ENCODE assay signal across 15 mouse cellular contexts in the genomic region with DNA sequence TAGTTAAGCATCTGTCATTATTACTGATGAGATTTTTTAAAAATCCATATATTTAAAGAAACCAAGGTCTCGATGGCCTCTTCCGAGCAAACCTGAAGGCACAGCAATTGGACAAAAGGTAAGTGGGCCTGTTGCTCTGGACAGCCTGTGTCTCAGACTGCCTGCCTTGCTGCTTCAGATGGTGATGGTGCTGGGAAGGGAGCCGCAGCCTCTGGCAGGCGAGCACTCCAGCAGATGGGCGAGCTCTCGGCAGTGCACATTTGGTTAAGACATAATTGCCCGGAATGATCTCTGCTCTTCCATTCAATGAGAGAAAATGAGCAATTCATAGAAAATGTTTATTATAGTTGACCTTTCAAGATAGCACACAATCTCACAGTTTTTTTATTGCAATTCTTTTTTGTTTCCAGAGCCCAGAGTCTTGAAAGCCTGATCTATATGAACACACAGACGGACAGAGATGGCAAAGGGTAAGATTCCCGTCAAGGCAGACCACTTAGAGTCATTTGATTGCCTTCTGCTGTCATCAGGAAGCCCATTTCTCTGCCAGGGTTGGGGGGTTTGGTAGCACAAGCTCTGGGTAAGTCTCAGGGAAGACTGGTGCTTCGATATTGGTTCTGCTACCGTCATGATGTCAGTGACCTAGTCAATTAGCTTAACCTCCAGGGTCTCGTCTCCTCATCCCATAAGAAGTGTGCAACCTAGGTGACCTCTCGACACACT. TPM values are rescaled to one million over a fixed set of nuclear protein-coding genes. Genes with fewer than 3 reads are reported as not detected.
A peak's percentile ranks its signal among the peaks of the same experiment; 100 is the strongest.
DNase-seq lines count a peak whose midpoint lies in the region; ATAC-seq and TF ChIP-seq lines count a peak whose summit lies in the region.
"Had no signal": no experiment of that assay in that cellular context is flagged by ENCODE, and none has a peak within 500 bp of the region (broad histone marks: within the 10 kb centered on the region; RNA-seq: fewer than 3 reads in every experiment).

No protein-coding gene starts in this region.

- H3K4me2 ChIP-seq in hindbrain, embryonic 16.5 days (ENCODE audit: low read length): no peak overlapping the region
- no peak overlapping the region for H3K4me2 ChIP-seq in hindbrain, embryonic 11.5 days (replicated peaks; ENCODE audit: low read depth, low read length)
- H3K4me2 ChIP-seq in stomach, postnatal 0 days (replicated peaks; ENCODE audit: low read depth): no peak overlapping the region
- H3K4me2 ChIP-seq: liver, embryonic 12.5 days had no signal

- H3K9me3 ChIP-seq in hindbrain, embryonic 16.5 days (ENCODE audit: control insufficient read depth, low read length): no peaks in the 10 kb centered on the region
- no peaks in the 10 kb centered on the region for H3K9me3 ChIP-seq in hindbrain, embryonic 11.5 days (ENCODE audit: control insufficient read depth, low read length)
- H3K9me3 ChIP-seq in stomach, postnatal 0 days (ENCODE audit: control insufficient read depth, low read length): no peaks in the 10 kb centered on the region
- no peaks in the 10 kb centered on the region for H3K9me3 ChIP-seq in midbrain, embryonic 10.5 days (replicated peaks)
- H3K9me3 ChIP-seq: liver, embryonic 12.5 days had no signal

- DNase-seq in hindbrain, embryonic 11.5 days (ENCODE audit: low spot score): no peak
- DNase-seq in cerebellum, adult 11 months: peak; percentile 17
- peak; percentile 20 to 36 for DNase-seq in cerebellum, postnatal 36 days
- peak; percentile 55 to 67 for DNase-seq in layer of hippocampus, postnatal 14 days (ENCODE audit: low spot score in 2 of 2)
- no peak for DNase-seq in stomach, postnatal 0 days (ENCODE audit: low spot score)
- DNase-seq in midbrain, embryonic 10.5 days (ENCODE audit: low spot score): no peak
- no peak for DNase-seq in yolk sac, embryonic 10.5 days (ENCODE audit: low spot score)
- DNase-seq: adrenal gland, adult 2 months; heart, postnatal 36 days; kidney, postnatal 10 days; lung, postnatal 10 days had no signal

- TF ChIP-seq CTCF in stomach, postnatal 0 days (IDR thresholded peaks at IDR 0.05; ENCODE audit: low read depth): no peak

- H3K36me3 ChIP-seq in hindbrain, embryonic 16.5 days (ENCODE audit: control insufficient read depth, insufficient read depth, low read length): no peaks in the 10 kb centered on the region
- no peaks in the 10 kb centered on the region for H3K36me3 ChIP-seq in hindbrain, embryonic 11.5 days (ENCODE audit: control insufficient read depth, insufficient read depth, low read length)
- no peaks in the 10 kb centered on the region for H3K36me3 ChIP-seq in stomach, postnatal 0 days (ENCODE audit: control insufficient read depth, insufficient read depth, low read length)
- H3K36me3 ChIP-seq in midbrain, embryonic 10.5 days: no peaks in the 10 kb centered on the region
- H3K36me3 ChIP-seq: liver, embryonic 12.5 days had no signal

- peak; percentile 61 for ATAC-seq in hindbrain, embryonic 16.5 days
- no peak for ATAC-seq in hindbrain, embryonic 11.5 days (ENCODE audit: low FRiP score)
- ATAC-seq in stomach, postnatal 0 days (ENCODE audit: low FRiP score, low TSS enrichment): no peak
- ATAC-seq: liver, embryonic 12.5 days had no signal

- 79% methylated on average over 13 of the region's 13 CpGs for WGBS in hindbrain, embryonic 16.5 days
- WGBS in hindbrain, embryonic 11.5 days: 87% methylated on average over 13 of the region's 13 CpGs
- 73% methylated on average over 13 of the region's 13 CpGs for WGBS in stomach, postnatal 0 days
- 94% methylated on average over 13 of the region's 13 CpGs for WGBS in midbrain, embryonic 10.5 days

- no peak overlapping the region for H3K9ac ChIP-seq in hindbrain, embryonic 16.5 days (ENCODE audit: low read depth, low read length)
- H3K9ac ChIP-seq in hindbrain, embryonic 11.5 days (ENCODE audit: low read depth, low read length): no peak overlapping the region
- no peak overlapping the region for H3K9ac ChIP-seq in stomach, postnatal 0 days (ENCODE audit: low read length)
- H3K9ac ChIP-seq: liver, embryonic 12.5 days had no signal

- H3K27ac ChIP-seq in hindbrain, embryonic 16.5 days (ENCODE audit: low read depth, low read length): no peak overlapping the region
- no peak overlapping the region for H3K27ac ChIP-seq in hindbrain, embryonic 11.5 days (ENCODE audit: low read depth, low read length)
- no peak overlapping the region for H3K27ac ChIP-seq in stomach, postnatal 0 days (replicated peaks)
- H3K27ac ChIP-seq in midbrain, embryonic 10.5 days (replicated peaks): no peak overlapping the region
- H3K27ac ChIP-seq: liver, embryonic 12.5 days had no signal

- H3K27me3 ChIP-seq in hindbrain, embryonic 16.5 days (replicated peaks; ENCODE audit: control insufficient read depth, insufficient read depth, low read length): no peaks in the 10 kb centered on the region
- H3K27me3 ChIP-seq in hindbrain, embryonic 11.5 days (ENCODE audit: control insufficient read depth, insufficient read depth, low read length): no peaks in the 10 kb centered on the region
- H3K27me3 ChIP-seq in stomach, postnatal 0 days (ENCODE audit: control insufficient read depth, insufficient read depth, low read length): no peaks in the 10 kb centered on the region
- H3K27me3 ChIP-seq in midbrain, embryonic 10.5 days (ENCODE audit: low read depth, poor library complexity, severe bottlenecking): no peaks in the 10 kb centered on the region
- H3K27me3 ChIP-seq: liver, embryonic 12.5 days had no signal

- no peak for TF ChIP-seq EP300 in stomach, postnatal 0 days (optimal IDR thresholded peaks at IDR 0.05)

- no peak overlapping the region for H3K4me3 ChIP-seq in hindbrain, embryonic 16.5 days (ENCODE audit: low read length)
- H3K4me3 ChIP-seq in hindbrain, embryonic 11.5 days (ENCODE audit: low read depth, low read length): no peak overlapping the region
- H3K4me3 ChIP-seq in stomach, postnatal 0 days (ENCODE audit: low read depth, low read length): no peak overlapping the region
- no peak overlapping the region for H3K4me3 ChIP-seq in midbrain, embryonic 10.5 days
- H3K4me3 ChIP-seq: liver, embryonic 12.5 days had no signal

- H3K4me1 ChIP-seq in hindbrain, embryonic 16.5 days (ENCODE audit: control insufficient read depth, insufficient read depth, low read depth, low read length): no peaks in the 10 kb centered on the region
- H3K4me1 ChIP-seq in hindbrain, embryonic 11.5 days (replicated peaks; ENCODE audit: control insufficient read depth, insufficient read depth, low read length): no peaks in the 10 kb centered on the region
- H3K4me1 ChIP-seq in stomach, postnatal 0 days (replicated peaks; ENCODE audit: control insufficient read depth, insufficient read depth): no peaks in the 10 kb centered on the region
- H3K4me1 ChIP-seq in midbrain, embryonic 10.5 days: no peaks in the 10 kb centered on the region
- H3K4me1 ChIP-seq: liver, embryonic 12.5 days had no signal

RNA-seq across cellular contexts. Expression of gene Scel, which starts 58.6 kb away (rescaled TPM):
- 0.14 and 0.29 TPM in 2 replicates for polyA plus RNA-seq in hindbrain, embryonic 16.5 days (2015; fragmentation: Nextera tagmentation; extraction: Ambion mirVana)
- 0.11 and 0.54 TPM in 2 replicates for polyA plus RNA-seq in hindbrain, embryonic 11.5 days (2014; fragmentation: Nextera tagmentation; extraction: Ambion mirVana)
- 1 to 10 TPM in 1 of 2 experiments, under 1 TPM in 1; 0.55 to 1.1 TPM for total RNA-seq in layer of hippocampus, postnatal 14 days (2021)
- polyA plus RNA-seq in stomach, postnatal 0 days (2015; fragmentation: Nextera tagmentation; extraction: Ambion mirVana): 43.0 and 50.7 TPM in 2 replicates
- polyA plus RNA-seq in midbrain, embryonic 10.5 days (2016; fragmentation: Nextera tagmentation; extraction: Ambion mirVana): 0.22 and 0.38 TPM in 2 replicates
- total RNA-seq: megakaryocyte-erythroid progenitor cell, adult 5-6 weeks had no signal
- polyA plus RNA-seq: small intestine, adult 2 months had no signal

Comparison
In these comparisons a context has a peak if more than half of its experiments do, and no peak if none do; other contexts are left out.
1. DNase-seq: peak in cerebellum, adult 11 months (single experiment), cerebellum, postnatal 36 days (2 of 2) and layer of hippocampus, postnatal 14 days (2 of 2); none in hindbrain, embryonic 11.5 days (single experiment), stomach, postnatal 0 days (single experiment), midbrain, embryonic 10.5 days (single experiment) and yolk sac, embryonic 10.5 days (single experiment).
2. RNA of gene Scel, which starts 58.6 kb away (polyA plus RNA-seq): 43.0 to 50.7 TPM in stomach, postnatal 0 days; 0.22 to 0.38 TPM in midbrain, embryonic 10.5 days, 0.14 to 0.29 TPM in hindbrain, embryonic 16.5 days and 0.11 to 0.54 TPM in hindbrain, embryonic 11.5 days; every median in the first group is over 10 times any median in the second.